Mouse (Mus musculus) Patski (cell line): ENCODE measurements around the gene Ptprcap. TPM values are rescaled to one million over a fixed set of nuclear protein-coding genes. Genes with fewer than 3 reads are reported as not detected.

ENCODE experiments used
- ATAC-seq: fragments of 100-300 bp; one replicate; pipeline ENCODE4 v1.8.0; 2021
- CTCF ChIA-PET: fragments of 350-600 bp; sonication (Branson Sonifier 250); formaldehyde crosslinking; loops from one replicate; lab custom pipeline; 2022; ENCODE audit warnings: inconsistent platforms; lab: Charles Lee
- POLR2A ChIA-PET: fragments of 350-600 bp; sonication (Branson Sonifier 250); formaldehyde crosslinking; loops from one replicate; lab custom pipeline; 2022; ENCODE audit warnings: antibody characterized with exemption, inconsistent platforms; lab: Charles Lee
- DNase-seq: peaks from one replicate; pipeline ENCODE4 v3.0.0-alpha.2; 2011; ENCODE audit warnings: low read depth, low spot score
- H3K27me3 ChIP-seq: fragments of 371-371 bp; one replicate; pipeline ENCODE4 v1.5.1; 2021
- CTCF ChIP-seq: fragments of 100-300 bp; IDR thresholded peaks from one replicate; pipeline ENCODE4 v1.5.1; 2021
- in situ Hi-C: fragments of 300-500 bp; cut with MboI; formaldehyde crosslinking; loops from 3 replicates; pipeline ENCODE4 v1.11.1; 2018; ENCODE audit warnings: low pct_unique_long_range_greater_than_20kb, mixed read lengths
- polyA plus RNA-seq: library from polyadenylated mRNA; unstranded; gene quantifications from one replicate; pipeline ENCODE4 v1.2.3, GENCODE M21; 2021

Gene Ptprcap
- polyA plus RNA-seq, 1 experiment from 2014 or later: 0.62 TPM

DNA sequence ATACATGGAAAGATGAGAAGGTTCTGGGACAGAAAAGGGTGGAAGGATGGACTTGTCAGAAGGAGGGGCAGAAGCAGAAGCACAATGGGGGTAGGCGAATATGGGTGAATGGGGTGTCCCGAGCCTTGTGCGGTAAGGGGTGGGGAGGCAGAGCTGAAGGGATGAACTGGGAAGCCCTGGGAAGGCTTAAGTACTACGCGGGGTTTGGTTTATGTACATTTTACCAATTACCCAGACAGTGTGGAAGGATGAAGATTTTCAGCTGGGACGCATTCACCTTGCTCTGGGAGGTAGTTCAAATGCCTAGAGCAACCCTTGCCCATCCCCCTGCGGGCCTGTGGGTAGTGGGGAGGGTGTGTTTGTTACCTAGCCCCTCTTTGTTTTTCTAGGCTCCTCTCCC lies 48.7 kb downstream of the Ptprcap start:
- ChIA-PET POLR2A (interaction anchor here (0.9 to 2.9 kb wide), 10 partner anchors 9 to 133 kb away, joined by 3 to 16 read pairs (median 4); partner anchors contain the start of gene Ppp1ca), CTCF (interaction anchor here (0.9 to 2.2 kb wide), 7 partner anchors 15 to 103 kb away, joined by 3 to 9 read pairs (median 4); partner anchors contain the start of gene Aip)
- ATAC-seq (no peak), DNase-seq (no peak)
- H3K27me3 ChIP-seq: no peaks in the 10 kb centered on the region
- TF ChIP-seq CTCF: no peak
- in situ Hi-C loops: loop anchor here (5.0 kb wide), 2 partner anchors 45 to 80 kb away; no protein-coding TSS in a partner anchor

DNA sequence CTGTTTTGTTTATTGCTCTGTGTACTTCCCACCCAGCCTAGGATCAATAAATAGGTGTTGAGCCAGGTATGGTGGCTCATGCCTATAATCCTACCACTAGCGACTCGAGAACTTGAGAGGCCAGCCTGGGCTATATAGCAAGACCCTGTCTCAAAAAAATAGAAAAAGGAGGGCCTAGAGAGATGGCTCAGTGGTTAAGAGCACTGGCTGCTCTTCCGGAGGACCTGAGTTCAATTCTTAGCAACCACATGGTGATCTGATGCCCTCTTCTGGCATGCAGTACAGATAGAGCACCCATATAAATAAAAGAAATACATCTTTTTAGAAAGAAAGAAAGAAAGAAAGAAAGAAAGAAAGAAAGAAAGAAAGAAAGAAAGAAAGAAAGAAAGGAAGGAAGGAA lies 49.7 kb downstream of the Ptprcap start:
- no peaks in the 10 kb centered on the region for H3K27me3 ChIP-seq
- no peak for TF ChIP-seq CTCF
- in situ Hi-C loops: loop anchor here (5.0 kb wide), 2 partner anchors 44 to 81 kb away; no protein-coding TSS in a partner anchor
- no peak for ATAC-seq
- CTCF ChIA-PET: no interaction called here
- POLR2A ChIA-PET: no interaction called here
- no peak for DNase-seq

DNA sequence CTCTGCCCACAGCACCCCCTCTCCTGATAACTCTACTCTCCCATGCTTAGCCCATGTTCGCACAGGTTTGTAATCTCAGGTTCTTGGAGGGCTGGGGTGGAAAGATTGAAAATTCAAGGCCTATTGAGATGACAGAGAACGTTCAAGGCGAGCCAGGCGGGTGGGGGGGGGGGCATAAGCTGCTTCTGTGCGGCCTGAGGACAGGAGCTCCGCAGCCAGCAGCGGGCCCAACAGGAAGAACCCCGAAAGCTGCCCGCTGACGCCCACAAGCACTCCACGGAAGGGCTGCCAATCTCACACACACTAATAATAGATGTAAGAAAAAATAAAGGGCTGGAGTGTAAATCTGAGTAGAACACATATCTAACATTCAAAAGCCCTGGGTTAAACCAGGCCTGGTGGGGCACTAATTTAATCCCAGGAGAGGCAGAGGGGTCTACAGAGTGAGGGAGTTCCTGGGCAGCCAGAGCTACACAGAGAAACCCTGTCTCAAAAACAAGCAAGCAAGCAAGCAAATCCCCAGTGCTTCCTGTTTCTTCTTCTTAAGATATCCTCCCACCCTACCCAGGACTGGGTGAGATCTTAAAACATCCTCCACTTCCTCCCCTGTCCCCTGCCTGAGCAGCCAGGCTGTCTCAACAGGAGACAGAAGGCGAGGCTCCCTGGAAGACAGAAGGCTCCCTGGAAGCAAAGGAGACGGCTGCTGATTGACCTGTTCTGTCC lies 50.4 kb downstream of the Ptprcap start:
- in situ Hi-C loops: loop anchor here (5.0 kb wide), 2 partner anchors 44 to 81 kb away; no protein-coding TSS in a partner anchor
- ChIA-PET POLR2A (no interaction called here), CTCF (interaction anchor here (1.0 to 17.4 kb wide), 3 partner anchors 22 to 79 kb away, joined by 3 to 396 read pairs (median 6); partner anchors contain the start of gene Pold4)
- H3K27me3 ChIP-seq: no peaks in the 10 kb centered on the region
- DNase-seq: no peak
- no peak for TF ChIP-seq CTCF
- no peak for ATAC-seq

DNA sequence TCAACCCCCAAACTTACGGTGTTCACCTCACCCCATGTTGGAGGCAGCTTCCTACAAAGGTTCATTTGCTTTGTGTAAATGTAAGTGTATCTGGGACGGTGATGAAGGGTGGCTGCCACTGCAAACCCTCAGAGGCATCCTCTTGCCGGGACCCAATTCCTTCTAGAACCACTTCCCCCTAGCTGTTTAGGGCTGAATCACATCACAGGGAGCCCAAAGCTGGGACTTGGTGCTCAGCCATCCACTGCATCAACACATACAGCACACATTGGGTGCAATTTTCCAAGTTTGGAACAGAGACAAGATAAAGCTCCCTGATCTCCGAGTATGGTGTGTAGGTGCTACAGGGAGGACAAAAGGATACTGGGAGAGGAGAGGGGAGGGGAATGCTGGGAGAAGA lies 51.5 kb downstream of the Ptprcap start:
- no peak for TF ChIP-seq CTCF
- POLR2A ChIA-PET: interaction anchor here (1.5 to 16.4 kb wide), 2 partner anchors 9 to 25 kb away, joined by 6 to 199 read pairs; partner anchors contain the start of genes AC109138.7, Clcf1 and Pold4
- no peaks in the 10 kb centered on the region for H3K27me3 ChIP-seq
- ATAC-seq (no peak), DNase-seq (no peak)
- CTCF ChIA-PET: interaction anchor here (1.0 to 17.4 kb wide), 4 partner anchors 21 to 80 kb away, joined by 3 to 396 read pairs (median 4); partner anchors contain the start of gene Pold4
- in situ Hi-C loops: loop anchor here (5.0 kb wide), 3 partner anchors 42 to 107 kb away; no protein-coding TSS in a partner anchor

Other genes starting within 250 kb of the Ptprcap start
- gene Tcirg1, start 246.5 kb upstream of the Ptprcap start, polyA plus RNA-seq: 80.3 TPM
- 232 TPM for gene Ndufs8, start 240.8 kb upstream of the Ptprcap start, polyA plus RNA-seq
- 22.2 TPM for gene Aldh3b1, start 223.8 kb upstream of the Ptprcap start, polyA plus RNA-seq
- gene Unc93b1, start 218.4 kb upstream of the Ptprcap start, polyA plus RNA-seq: not detected
- gene Aldh3b3, start 195.0 kb upstream of the Ptprcap start, polyA plus RNA-seq: 0.17 TPM
- 0.05 TPM for gene Aldh3b2, start 181.3 kb upstream of the Ptprcap start, polyA plus RNA-seq
- 3.9 TPM for gene Acy3, start 167.0 kb upstream of the Ptprcap start, polyA plus RNA-seq
- gene Tbx10, start 160.9 kb upstream of the Ptprcap start, polyA plus RNA-seq: 0.03 TPM
- gene Nudt8, start 153.0 kb upstream of the Ptprcap start, polyA plus RNA-seq: 35.1 TPM
- gene Gm49405, start 153.0 kb upstream of the Ptprcap start, polyA plus RNA-seq: 3.1 TPM
- gene Doc2g, start 150.3 kb upstream of the Ptprcap start, polyA plus RNA-seq: 7.1 TPM
- gene Ndufv1, start 140.8 kb upstream of the Ptprcap start, polyA plus RNA-seq: 231 TPM
- 1,288 TPM for gene Gstp1, start 115.6 kb upstream of the Ptprcap start, polyA plus RNA-seq
- gene Gstp2, start 107.6 kb upstream of the Ptprcap start, polyA plus RNA-seq: 379 TPM
- gene Gstp3, start 94.0 kb upstream of the Ptprcap start, polyA plus RNA-seq: not detected
- not detected for gene Cabp2, start 72.0 kb upstream of the Ptprcap start, polyA plus RNA-seq
- gene Cdk2ap2, start 56.4 kb upstream of the Ptprcap start, polyA plus RNA-seq: 93.8 TPM
- 109 TPM for gene Pitpnm1, start 53.6 kb upstream of the Ptprcap start, polyA plus RNA-seq
- gene Aip, start 27.7 kb upstream of the Ptprcap start, polyA plus RNA-seq: 149 TPM
- not detected for gene Gpr152, start 13.8 kb upstream of the Ptprcap start, polyA plus RNA-seq
- 0.17 TPM for gene Cabp4, start 9.6 kb upstream of the Ptprcap start, polyA plus RNA-seq
- gene Coro1b, start 5.0 kb upstream of the Ptprcap start, polyA plus RNA-seq: 321 TPM
- 43.0 TPM for gene Rps6kb2, start 9.8 kb downstream of the Ptprcap start, polyA plus RNA-seq
- 13.7 TPM for gene Carns1, start 21.9 kb downstream of the Ptprcap start, polyA plus RNA-seq
- 1.9 TPM for gene Tbc1d10c, start 37.7 kb downstream of the Ptprcap start, polyA plus RNA-seq
- 674 TPM for gene Ppp1ca, start 38.5 kb downstream of the Ptprcap start, polyA plus RNA-seq
- 33.9 TPM for gene Rad9a, start 48.1 kb downstream of the Ptprcap start, polyA plus RNA-seq
- 122 TPM for gene Clcf1, start 60.6 kb downstream of the Ptprcap start, polyA plus RNA-seq
- gene AC109138.7, start 60.8 kb downstream of the Ptprcap start, polyA plus RNA-seq: 0.62 TPM
- gene Pold4, start 78.3 kb downstream of the Ptprcap start, polyA plus RNA-seq: 49.5 TPM
- gene Ssh3, start 115.6 kb downstream of the Ptprcap start, polyA plus RNA-seq: 71.3 TPM
- gene Ankrd13d, start 129.5 kb downstream of the Ptprcap start, polyA plus RNA-seq: 25.8 TPM
- 74.9 TPM for gene Grk2, start 152.6 kb downstream of the Ptprcap start, polyA plus RNA-seq
- gene Kdm2a, start 244.7 kb downstream of the Ptprcap start, polyA plus RNA-seq: 79.6 TPM